Mouse (Mus musculus): ENCODE results near the gene Gm47985.

DNA sequence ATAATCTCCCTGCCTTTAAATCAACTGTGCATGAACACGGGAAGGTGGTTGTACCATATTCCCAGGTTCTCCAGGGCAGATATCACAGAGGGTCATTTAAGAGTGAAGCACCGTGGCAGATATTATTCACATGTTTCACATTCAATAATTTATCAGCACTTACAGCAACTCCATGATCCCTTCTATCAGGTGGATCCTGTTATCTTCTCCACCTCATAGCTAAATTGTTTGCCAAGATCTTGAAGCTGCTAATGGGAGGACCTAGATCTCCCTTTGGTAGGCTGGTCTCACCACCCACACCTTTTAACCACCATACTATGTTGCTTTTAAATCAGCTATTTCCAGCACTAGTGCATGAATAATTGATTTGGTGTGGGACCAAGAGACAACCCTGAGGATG lies 2.2 kb upstream of the Gm47985 start:
- TF ChIP-seq FLI1 (IDR thresholded peaks at IDR 0.05; ENCODE audit: low read length) (no peak), GATA1 (IDR thresholded peaks at IDR 0.05; ENCODE audit: borderline replicate concordance, low read length) (no peak)

Data from megakaryocyte, embryonic 14.5 days (primary cell).